Mouse (Mus musculus) forebrain, embryonic 12.5 days (tissue): ENCODE data around the gene Cdkn1c. TPM values are rescaled to one million over a fixed set of nuclear protein-coding genes. Genes with fewer than 3 reads are reported as not detected.

Experiments
- ATAC-seq: fragments of 200-750 bp; cut with Nextera tagmentation; 2 replicates; pipeline ENCODE4 v1.8.0; 2017; ENCODE audit warnings: moderate TSS enrichment; ENCODE audit not compliant: low FRiP score
- H3K27ac ChIP-seq: fragments of 300-500 bp; sonication (generic); 2 replicates; pipeline ENCODE4 v1.5.1; 2016; ENCODE audit warnings: mild to moderate bottlenecking
- H3K27me3 ChIP-seq: fragments of 300-500 bp; sonication (generic); 2 replicates; pipeline ENCODE4 v1.6.1; 2016; ENCODE audit warnings: mild to moderate bottlenecking
- H3K36me3 ChIP-seq: fragments of 300-500 bp; sonication (generic); replicated peaks from 2 replicates; pipeline ENCODE4 v1.6.1; 2016; ENCODE audit warnings: mild to moderate bottlenecking
- H3K4me1 ChIP-seq: fragments of 300-500 bp; sonication (generic); 2 replicates; pipeline ENCODE4 v1.6.1; 2016
- H3K4me2 ChIP-seq: fragments of 300-500 bp; sonication (generic); 2 replicates; pipeline ENCODE4 v1.6.1; 2016; ENCODE audit warnings: mild to moderate bottlenecking, moderate library complexity
- H3K4me3 ChIP-seq: fragments of 300-500 bp; sonication (generic); replicated peaks from 2 replicates; pipeline ENCODE4 v1.5.1; 2016; ENCODE audit warnings: mild to moderate bottlenecking
- H3K9ac ChIP-seq: fragments of 300-500 bp; sonication (generic); 2 replicates; pipeline ENCODE4 v1.6.1; 2016; ENCODE audit warnings: mild to moderate bottlenecking
- H3K9me3 ChIP-seq: fragments of 300-500 bp; sonication (generic); 2 replicates; pipeline ENCODE4 v1.6.1; 2016
- WGBS: fragments of 180-500 bp; shearing (Covaris S2); methylation state at CpG from one replicate; pipeline ENCODE4 v1.1.7; 2016; 5-methylcytosine and 5-hydroxymethylcytosine counted together
- polyA plus RNA-seq: library from polyadenylated mRNA; unstranded; fragments of >200 nt; fragmentation: Nextera tagmentation; extraction: Ambion mirVana; gene quantifications from 2 replicates; pipeline ENCODE4 v1.2.1, GENCODE M21; 2016

Gene Cdkn1c
- polyA plus RNA-seq, 1 experiment from 2014 or later, result 351 TPM

- Histone ChIP-seq H3K9ac (no peak overlapping the region), H3K9me3 (no peaks in the 10 kb centered on the region), H3K36me3 (no peaks in the 10 kb centered on the region), H3K4me1 (no peaks in the 10 kb centered on the region), H3K4me3 (no peak overlapping the region), H3K27me3 (peaks cover 29% of the 10 kb centered on the region), H3K4me2 (no peak overlapping the region), H3K27ac (no peak overlapping the region)
- WGBS, result 88% methylated on average over 6 of the region's 6 CpGs
- ATAC-seq, result no peak
Measured at GRCm38 (mm10) chr7:143493616-143494126, 32.8 kb upstream of the Cdkn1c start.

GRCm38 (mm10) chr7:143489735-143490134, 28.9 kb upstream of the Cdkn1c start:
- no peak overlapping the region for H3K27ac ChIP-seq
- no peaks in the 10 kb centered on the region for H3K36me3 ChIP-seq
- no peaks in the 10 kb centered on the region for H3K9me3 ChIP-seq
- H3K27me3 ChIP-seq, result peaks cover 26% of the 10 kb centered on the region
- no peak overlapping the region for H3K9ac ChIP-seq
- H3K4me3 ChIP-seq, result no peak overlapping the region
- no peak overlapping the region for H3K4me2 ChIP-seq
- 82% methylated on average over 6 of the region's 6 CpGs for WGBS
- no peak for ATAC-seq
- no peaks in the 10 kb centered on the region for H3K4me1 ChIP-seq

- WGBS, result 8% methylated on average over 6 of the region's 6 CpGs
Measured at GRCm38 (mm10) chr7:143482541-143482940, 21.7 kb upstream of the Cdkn1c start.

GRCm38 (mm10) chr7:143481806-143482387, 21.0 kb upstream of the Cdkn1c start:
- Histone ChIP-seq H3K4me2 (no peak overlapping the region), H3K36me3 (no peaks in the 10 kb centered on the region), H3K27me3 (peaks cover 16% of the 10 kb centered on the region), H3K4me1 (peaks cover 7% of the 10 kb centered on the region), H3K9me3 (no peaks in the 10 kb centered on the region), H3K9ac (no peak overlapping the region), H3K27ac (no peak overlapping the region), H3K4me3 (no peak overlapping the region)
- no peak for ATAC-seq
- WGBS, result 52% methylated on average over 5 of the region's 5 CpGs

More at GRCm38 (mm10) chr7:143482541-143482940, 21.7 kb upstream of the Cdkn1c start:
- ATAC-seq, result no peak
- Histone ChIP-seq H3K27me3 (peaks cover 16% of the 10 kb centered on the region), H3K36me3 (no peaks in the 10 kb centered on the region), H3K4me3 (no peak overlapping the region), H3K9ac (no peak overlapping the region), H3K27ac (no peak overlapping the region), H3K4me1 (peaks cover 7% of the 10 kb centered on the region), H3K4me2 (no peak overlapping the region), H3K9me3 (no peaks in the 10 kb centered on the region)

GRCm38 (mm10) chr7:143480498-143480897, 19.6 kb upstream of the Cdkn1c start:
- H3K9ac ChIP-seq, result no peak overlapping the region
- H3K4me3 ChIP-seq, result no peak overlapping the region
- H3K27me3 ChIP-seq, result peaks cover 20% of the 10 kb centered on the region
- peaks cover 7% of the 10 kb centered on the region for H3K4me1 ChIP-seq
- no peak overlapping the region for H3K4me2 ChIP-seq
- no peaks in the 10 kb centered on the region for H3K9me3 ChIP-seq
- no peak for ATAC-seq
- H3K27ac ChIP-seq, result no peak overlapping the region
- 35% methylated on average over 13 of the region's 13 CpGs for WGBS
- no peaks in the 10 kb centered on the region for H3K36me3 ChIP-seq

- Histone ChIP-seq H3K9ac (no peak overlapping the region), H3K27me3 (peaks cover 25% of the 10 kb centered on the region), H3K4me2 (no peak overlapping the region), H3K4me1 (peaks cover 6% of the 10 kb centered on the region), H3K9me3 (no peaks in the 10 kb centered on the region), H3K36me3 (no peaks in the 10 kb centered on the region), H3K4me3 (no peak overlapping the region), H3K27ac (no peak overlapping the region)
- ATAC-seq, result no peak
- WGBS, result 90% methylated on average over 5 of the region's 5 CpGs
Measured at GRCm38 (mm10) chr7:143477800-143478199, 16.9 kb upstream of the Cdkn1c start.

- Histone ChIP-seq H3K36me3 (no peaks in the 10 kb centered on the region), H3K4me3 (no peak overlapping the region), H3K27me3 (peaks cover 27% of the 10 kb centered on the region), H3K4me1 (no peaks in the 10 kb centered on the region), H3K27ac (no peak overlapping the region), H3K9ac (no peak overlapping the region), H3K9me3 (no peaks in the 10 kb centered on the region), H3K4me2 (no peak overlapping the region)
- ATAC-seq, result no peak
- 92% methylated on average over 3 of the region's 3 CpGs for WGBS
Measured at GRCm38 (mm10) chr7:143476702-143477335, 16.0 kb upstream of the Cdkn1c start.

GRCm38 (mm10) chr7:143475876-143476275, 15.0 kb upstream of the Cdkn1c start:
- no peak for ATAC-seq
- Histone ChIP-seq H3K4me3 (no peak overlapping the region), H3K9ac (no peak overlapping the region), H3K4me1 (no peaks in the 10 kb centered on the region), H3K4me2 (no peak overlapping the region), H3K27me3 (peaks cover 22% of the 10 kb centered on the region), H3K36me3 (no peaks in the 10 kb centered on the region), H3K27ac (no peak overlapping the region), H3K9me3 (no peaks in the 10 kb centered on the region)
- 80% methylated on average over 11 of the region's 11 CpGs for WGBS

- no peak overlapping the region for H3K4me2 ChIP-seq
- no peak for ATAC-seq
- H3K27ac ChIP-seq, result no peak overlapping the region
- no peak overlapping the region for H3K9ac ChIP-seq
- H3K9me3 ChIP-seq, result no peaks in the 10 kb centered on the region
- no peak overlapping the region for H3K4me3 ChIP-seq
- H3K27me3 ChIP-seq, result peaks cover 26% of the 10 kb centered on the region
- WGBS, result 24% methylated on average over 10 of the region's 10 CpGs
- H3K4me1 ChIP-seq, result peaks cover 1% of the 10 kb centered on the region; the same call in 1 of the 2 replicates
- no peaks in the 10 kb centered on the region for H3K36me3 ChIP-seq
Measured at GRCm38 (mm10) chr7:143474811-143475210, 14.0 kb upstream of the Cdkn1c start.

GRCm38 (mm10) chr7:143473347-143474101, 12.7 kb upstream of the Cdkn1c start, which contains the start of gene Slc22a18:
Gene Slc22a18 (plus strand): TSS chr7:143473736.
- H3K27ac ChIP-seq, result no peak within 1 kb of the TSS
- H3K27me3 ChIP-seq, result peaks cover 39% of the 10 kb centered on the region
- peaks cover 8% of the 10 kb centered on the region for H3K4me1 ChIP-seq
- H3K36me3 ChIP-seq, result no peaks in the 10 kb centered on the region
- H3K9ac ChIP-seq, result no peak within 1 kb of the TSS
- no peak within 1 kb of the TSS for H3K4me3 ChIP-seq
- 46% methylated on average over 4 of the region's 4 CpGs for WGBS
- ATAC-seq, result no peak
- no peak within 1 kb of the TSS for H3K4me2 ChIP-seq
- H3K9me3 ChIP-seq, result no peaks in the 10 kb centered on the region

- Histone ChIP-seq H3K36me3 (no peaks in the 10 kb centered on the region), H3K4me1 (peaks cover 39% of the 10 kb centered on the region), H3K4me3 (no peak overlapping the region), H3K27me3 (peaks cover 59% of the 10 kb centered on the region), H3K4me2 (no peak overlapping the region), H3K9me3 (no peaks in the 10 kb centered on the region), H3K27ac (no peak overlapping the region), H3K9ac (no peak overlapping the region)
- WGBS, result 19% methylated on average over 8 of the region's 8 CpGs
- ATAC-seq, result 0 out of 2 replicates have a peak, but pooled peaks have one; percentile 37
Measured at GRCm38 (mm10) chr7:143469946-143470345, 9.1 kb upstream of the Cdkn1c start.

- 4% methylated on average over 6 of the region's 6 CpGs for WGBS
- no peak overlapping the region for H3K9ac ChIP-seq
- ATAC-seq, result peak; percentile 58
- peaks cover 70% of the 10 kb centered on the region for H3K27me3 ChIP-seq
- H3K4me1 ChIP-seq, result peaks cover 50% of the 10 kb centered on the region
- H3K4me2 ChIP-seq, result peak overlapping the region; percentile 36
- no peaks in the 10 kb centered on the region for H3K9me3 ChIP-seq
- H3K36me3 ChIP-seq, result no peaks in the 10 kb centered on the region
- H3K27ac ChIP-seq, result 0 out of 2 replicates have a peak overlapping the region, but pooled peaks have one; percentile 38
- H3K4me3 ChIP-seq, result no peak overlapping the region
Measured at GRCm38 (mm10) chr7:143467714-143468113, 6.9 kb upstream of the Cdkn1c start.
